Mouse (Mus musculus): ENCODE results near the gene Ldb1.

DNA sequence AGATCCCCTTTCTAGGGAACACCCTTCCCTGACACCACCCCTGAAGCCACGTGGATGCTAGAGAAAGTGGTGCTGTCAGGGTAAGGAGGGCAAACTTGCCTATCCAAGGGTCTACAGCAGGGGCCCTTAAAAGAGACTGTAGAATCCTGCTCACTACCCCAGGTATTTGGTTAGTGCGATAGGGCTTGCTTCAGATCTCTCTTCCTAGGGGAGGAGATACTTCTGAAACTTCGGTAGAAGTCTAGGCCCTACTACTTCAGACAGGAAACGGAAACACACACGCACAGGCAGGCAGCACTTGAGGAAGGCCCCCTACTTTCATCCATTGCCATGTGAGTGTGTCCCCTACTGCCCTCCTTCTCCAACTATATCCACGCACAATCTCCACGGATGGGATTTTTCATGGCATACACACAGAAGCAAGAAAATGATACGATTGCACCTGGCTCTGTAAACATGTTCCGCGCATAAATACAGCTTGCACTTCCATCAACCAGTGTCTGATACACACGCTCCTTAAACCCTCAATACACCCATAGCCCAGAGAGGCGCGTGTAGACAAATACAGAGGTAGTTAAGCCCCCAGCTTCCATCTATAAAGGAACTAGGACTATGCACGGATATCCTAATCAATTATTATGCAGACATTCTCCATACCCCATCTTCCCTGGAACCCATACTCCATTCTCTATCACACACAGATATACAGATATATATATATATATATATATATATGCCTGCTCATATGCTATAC lies 4.7 kb downstream of the Ldb1 start:
- TF ChIP-seq TAL1 (IDR thresholded peaks at IDR 0.05; ENCODE audit: low read length) (no peak), GATA1 (IDR thresholded peaks at IDR 0.05; ENCODE audit: low read length) (no peak)

Measured in erythroblast, embryonic 14.5 days (primary cell).